9 mouse cellular contexts compared by ENCODE assay signal in the genomic region with DNA sequence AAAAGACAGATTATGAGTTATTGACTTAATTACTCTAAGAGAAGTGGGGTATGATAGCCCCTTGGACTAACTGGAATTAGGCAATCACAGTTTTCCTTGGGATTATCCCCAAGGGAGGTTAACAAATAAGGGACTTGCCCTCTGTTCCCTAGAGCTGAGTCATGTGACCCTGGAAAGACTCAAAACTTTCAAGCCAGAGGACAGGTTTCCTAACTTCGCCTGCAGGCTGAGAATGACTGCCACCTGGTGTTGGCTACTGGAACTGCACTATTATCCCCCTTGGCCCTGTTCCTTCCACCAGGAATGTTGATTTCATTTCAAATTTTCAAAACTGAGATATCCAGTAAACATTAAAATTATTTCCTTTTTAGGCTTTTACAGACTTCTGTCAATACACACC.
A peak's percentile ranks its signal among the peaks of the same experiment; 100 is the strongest.
DNase-seq lines count a peak whose midpoint lies in the region; ATAC-seq and TF ChIP-seq lines count a peak whose summit lies in the region.
"Had no signal": no experiment of that assay in that cellular context is flagged by ENCODE, and none has a peak within 500 bp of the region (broad histone marks: within the 10 kb centered on the region; RNA-seq: fewer than 3 reads in every experiment).

No protein-coding gene starts in this region.

- TF ChIP-seq CTCF in heart, adult 2 months (IDR thresholded peaks at IDR 0.05), result peak; percentile 100
- peak; percentile 96 for TF ChIP-seq CTCF in stomach, postnatal 0 days (IDR thresholded peaks at IDR 0.05; ENCODE audit: low read depth)

- no peaks in the 10 kb centered on the region for H3K36me3 ChIP-seq in forebrain, embryonic 10.5 days (replicated peaks)
- H3K36me3 ChIP-seq in forebrain, embryonic 16.5 days (ENCODE audit: control insufficient read depth, insufficient read depth), result no peaks in the 10 kb centered on the region
- peaks cover 29% of the 10 kb centered on the region for H3K36me3 ChIP-seq in heart, adult 2 months (ENCODE audit: control insufficient read depth, insufficient read depth, low read length)
- peaks cover 10% of the 10 kb centered on the region; the same call in 1 of the 2 replicates for H3K36me3 ChIP-seq in kidney, embryonic 16.5 days (ENCODE audit: insufficient read depth, low read length)
- H3K36me3 ChIP-seq in stomach, postnatal 0 days (ENCODE audit: control insufficient read depth, insufficient read depth, low read length), result no peaks in the 10 kb centered on the region; the same call in 1 of the 2 replicates
- H3K36me3 ChIP-seq: neural tube, embryonic 12.5 days had no signal

- no peak for ATAC-seq in forebrain, embryonic 16.5 days
- peak; percentile 16; the same call in 1 of the 2 replicates for ATAC-seq in kidney, embryonic 16.5 days (ENCODE audit: low FRiP score, low TSS enrichment)
- ATAC-seq in stomach, postnatal 0 days (ENCODE audit: low FRiP score, low TSS enrichment), result peak; percentile 55

- H3K27me3 ChIP-seq in forebrain, embryonic 10.5 days (ENCODE audit: poor library complexity, severe bottlenecking), result no peaks in the 10 kb centered on the region
- H3K27me3 ChIP-seq in forebrain, embryonic 16.5 days (replicated peaks; ENCODE audit: control insufficient read depth, insufficient read depth, low read length), result no peaks in the 10 kb centered on the region
- no peaks in the 10 kb centered on the region for H3K27me3 ChIP-seq in heart, adult 2 months (ENCODE audit: control insufficient read depth, insufficient read depth, low read length)
- no peaks in the 10 kb centered on the region for H3K27me3 ChIP-seq in kidney, embryonic 16.5 days (ENCODE audit: insufficient read depth, low read length)
- H3K27me3 ChIP-seq in stomach, postnatal 0 days (ENCODE audit: control insufficient read depth, insufficient read depth, low read length), result no peaks in the 10 kb centered on the region
- H3K27me3 ChIP-seq: neural tube, embryonic 12.5 days had no signal

- H3K79me2 ChIP-seq in heart, adult 2 months (replicated peaks; ENCODE audit: control insufficient read depth, insufficient read depth, low read length), result no peaks in the 10 kb centered on the region; the same call in 1 of the 2 replicates

- H3K4me2 ChIP-seq in forebrain, embryonic 16.5 days (ENCODE audit: low read length), result no peak overlapping the region
- H3K4me2 ChIP-seq in kidney, embryonic 16.5 days (replicated peaks; ENCODE audit: low read depth, low read length), result no peak overlapping the region
- no peak overlapping the region for H3K4me2 ChIP-seq in stomach, postnatal 0 days (replicated peaks; ENCODE audit: low read depth)
- H3K4me2 ChIP-seq: neural tube, embryonic 12.5 days had no signal

- TF ChIP-seq POLR2A in heart, adult 2 months (IDR thresholded peaks at IDR 0.05; ENCODE audit: insufficient read depth, low read depth, low read length), result no peak

- intact Hi-C loops in heart, adult 2 months (cut with DNase I), result loop anchor here (1.0 to 2.0 kb wide), 2 partner anchors 80 to 139 kb away; partner anchors contain the start of genes Col4a1 and Col4a2

- no peaks in the 10 kb centered on the region for H3K9me3 ChIP-seq in forebrain, embryonic 10.5 days
- H3K9me3 ChIP-seq in forebrain, embryonic 16.5 days (ENCODE audit: control insufficient read depth, low read length), result no peaks in the 10 kb centered on the region
- peaks cover 4% of the 10 kb centered on the region; the same call in 1 of the 2 replicates for H3K9me3 ChIP-seq in kidney, embryonic 16.5 days (ENCODE audit: low read length)
- no peaks in the 10 kb centered on the region for H3K9me3 ChIP-seq in stomach, postnatal 0 days (ENCODE audit: control insufficient read depth, low read length)
- H3K9me3 ChIP-seq: neural tube, embryonic 12.5 days had no signal

- WGBS in forebrain, embryonic 10.5 days, result 3% methylated on average over 1 of the region's 1 CpGs
- 0% methylated on average over 1 of the region's 1 CpGs for WGBS in forebrain, embryonic 16.5 days
- WGBS in heart, adult 2 months, result 0% methylated on average over 1 of the region's 1 CpGs
- 6% methylated on average over 1 of the region's 1 CpGs for WGBS in kidney, embryonic 16.5 days
- 0% methylated on average over 1 of the region's 1 CpGs for WGBS in stomach, postnatal 0 days

- peaks cover 10% of the 10 kb centered on the region for H3K4me1 ChIP-seq in forebrain, embryonic 10.5 days
- H3K4me1 ChIP-seq in forebrain, embryonic 16.5 days (replicated peaks; ENCODE audit: control insufficient read depth, insufficient read depth, low read length), result peaks cover 7% of the 10 kb centered on the region; the same call in 1 of the 2 replicates
- H3K4me1 ChIP-seq in heart, adult 2 months (ENCODE audit: control insufficient read depth, insufficient read depth, low read length), result peaks cover 49% of the 10 kb centered on the region
- H3K4me1 ChIP-seq in kidney, embryonic 16.5 days (ENCODE audit: insufficient read depth, low read length), result peaks cover 35% of the 10 kb centered on the region
- H3K4me1 ChIP-seq in stomach, postnatal 0 days (replicated peaks; ENCODE audit: control insufficient read depth, insufficient read depth), result 0 out of 2 replicates have a peak, but pooled peaks cover 2% of the 10 kb centered on the region

- H3K4me3 ChIP-seq in forebrain, embryonic 10.5 days, result no peak overlapping the region
- H3K4me3 ChIP-seq in forebrain, embryonic 16.5 days (replicated peaks; ENCODE audit: low read length), result no peak overlapping the region
- no peak overlapping the region for H3K4me3 ChIP-seq in heart, adult 2 months
- no peak overlapping the region for H3K4me3 ChIP-seq in kidney, embryonic 16.5 days (ENCODE audit: low read length)
- H3K4me3 ChIP-seq in stomach, postnatal 0 days (ENCODE audit: low read depth, low read length), result no peak overlapping the region
- H3K4me3 ChIP-seq: neural tube, embryonic 12.5 days had no signal

- peak; percentile 99 for TF ChIP-seq EP300 in heart, adult 2 months (IDR thresholded peaks at IDR 0.05; ENCODE audit: insufficient read depth, low read depth, low read length)
- no peak for TF ChIP-seq EP300 in stomach, postnatal 0 days (optimal IDR thresholded peaks at IDR 0.05)

- peak; percentile 73 for DNase-seq in forebrain, embryonic 10.5 days (ENCODE audit: extremely low spot score, low spot score)
- DNase-seq in adipocyte (ENCODE audit: low spot score), result peak; percentile 95
- DNase-seq in embryo, embryonic 11 days, result peak; percentile 75
- DNase-seq in heart, adult 2 months, result peak; percentile 82 to 88
- DNase-seq in lung, postnatal 14 days, result peak; percentile 89
- DNase-seq in stomach, postnatal 0 days (ENCODE audit: low spot score), result peak; percentile 80

- no peak overlapping the region for H3K9ac ChIP-seq in forebrain, embryonic 16.5 days (replicated peaks; ENCODE audit: low read depth, low read length)
- H3K9ac ChIP-seq in heart, adult 2 months (ENCODE audit: low read depth, low read length), result no peak overlapping the region
- no peak overlapping the region for H3K9ac ChIP-seq in kidney, embryonic 16.5 days (replicated peaks; ENCODE audit: low read length)
- H3K9ac ChIP-seq in stomach, postnatal 0 days (ENCODE audit: low read length), result no peak overlapping the region
- H3K9ac ChIP-seq: neural tube, embryonic 12.5 days had no signal

- 0 out of 2 replicates have a peak overlapping the region, but pooled peaks have one; percentile 6 for H3K27ac ChIP-seq in forebrain, embryonic 10.5 days
- H3K27ac ChIP-seq in forebrain, embryonic 16.5 days (ENCODE audit: low read length), result no peak overlapping the region
- peak overlapping the region; percentile 87 for H3K27ac ChIP-seq in heart, adult 2 months
- peak overlapping the region; percentile 88 for H3K27ac ChIP-seq in kidney, embryonic 16.5 days (ENCODE audit: low read length)
- peak overlapping the region; percentile 86 for H3K27ac ChIP-seq in stomach, postnatal 0 days (replicated peaks)
- H3K27ac ChIP-seq: neural tube, embryonic 12.5 days had no signal
